Mouse (Mus musculus) hindbrain, embryonic 12.5 days (tissue): ENCODE data around the gene Mrps21. TPM values are rescaled to one million over a fixed set of nuclear protein-coding genes. Genes with fewer than 3 reads are reported as not detected.
"Not testable (repeated sequence)": the region's sequence is repeated elsewhere in the genome, so short reads cannot be mapped to it uniquely, and the experiment has no call there.

Source experiments
- ATAC-seq: fragments of 200-750 bp; cut with Nextera tagmentation; 2 replicates; pipeline ENCODE4 v1.8.0; 2017; ENCODE audit warnings: moderate TSS enrichment; ENCODE audit not compliant: low FRiP score
- H3K27ac ChIP-seq: fragments of 300-500 bp; sonication (generic); 2 replicates; pipeline ENCODE4 v1.5.1; 2016; ENCODE audit warnings: mild to moderate bottlenecking
- H3K27me3 ChIP-seq: fragments of 300-500 bp; sonication (generic); 2 replicates; pipeline ENCODE4 v1.6.1; 2016; ENCODE audit warnings: mild to moderate bottlenecking
- H3K36me3 ChIP-seq: fragments of 300-500 bp; sonication (generic); 2 replicates; pipeline ENCODE4 v1.6.1; 2016; ENCODE audit warnings: mild to moderate bottlenecking
- H3K4me1 ChIP-seq: fragments of 300-500 bp; sonication (generic); 2 replicates; pipeline ENCODE4 v1.6.1; 2016
- H3K4me2 ChIP-seq: fragments of 300-500 bp; sonication (generic); replicated peaks from 2 replicates; pipeline ENCODE4 v1.6.1; 2016; ENCODE audit warnings: mild to moderate bottlenecking
- H3K4me3 ChIP-seq: fragments of 300-500 bp; sonication (generic); 2 replicates; pipeline ENCODE4 v1.5.1; 2016; ENCODE audit warnings: mild to moderate bottlenecking
- H3K9ac ChIP-seq: fragments of 300-500 bp; sonication (generic); 2 replicates; pipeline ENCODE4 v1.6.1; 2016; ENCODE audit warnings: mild to moderate bottlenecking, moderate library complexity
- H3K9me3 ChIP-seq: fragments of 300-500 bp; sonication (generic); replicated peaks from 2 replicates; pipeline ENCODE4 v1.6.1; 2016; ENCODE audit warnings: mild to moderate bottlenecking
- WGBS: fragments of 180-500 bp; shearing (Covaris S2); methylation state at CpG from one replicate; pipeline ENCODE4 v1.1.7; 2016; 5-methylcytosine and 5-hydroxymethylcytosine counted together
- polyA plus RNA-seq: library from polyadenylated mRNA; unstranded; fragments of >200 nt; fragmentation: Nextera tagmentation; extraction: Ambion mirVana; gene quantifications from 2 replicates; pipeline ENCODE4 v1.2.1, GENCODE M21; 2016

Gene Mrps21
- polyA plus RNA-seq: 309 and 346 TPM in 2 replicates

GRCm38 (mm10) chr3:95871392-95871867, at the start of gene Mrps21:
Gene Mrps21 (minus strand): TSS chr3:95871519.
- Histone ChIP-seq H3K4me3 (peak within 1 kb of the TSS; percentile 56), H3K27ac (peak within 1 kb of the TSS; percentile 71), H3K4me1 (peaks cover 17% of the 10 kb centered on the region), H3K9ac (peak within 1 kb of the TSS; percentile 76), H3K9me3 (no peaks in the 10 kb centered on the region), H3K4me2 (peak within 1 kb of the TSS; percentile 75), H3K36me3 (peaks cover 21% of the 10 kb centered on the region), H3K27me3 (no peaks in the 10 kb centered on the region)
- ATAC-seq: peak; percentile 94
- WGBS: under 1% methylated on average over 33 of the region's 33 CpGs

- H3K27me3 ChIP-seq, H3K27ac ChIP-seq, ATAC-seq, H3K4me3 ChIP-seq, H3K4me2 ChIP-seq, H3K36me3 ChIP-seq, H3K4me1 ChIP-seq, H3K9ac ChIP-seq, H3K9me3 ChIP-seq: not testable (repeated sequence)
- WGBS: 43% methylated on average over 2 of the region's 2 CpGs
Measured at GRCm38 (mm10) chr3:95920532-95920931, 49.2 kb upstream of the Mrps21 start.

- Histone ChIP-seq H3K27me3 (no peaks in the 10 kb centered on the region), H3K4me1 (no peaks in the 10 kb centered on the region), H3K36me3 (no peaks in the 10 kb centered on the region), H3K4me2 (no peak overlapping the region), H3K4me3 (no peak overlapping the region), H3K27ac (no peak overlapping the region), H3K9ac (no peak overlapping the region), H3K9me3 (no peaks in the 10 kb centered on the region)
- 81% methylated on average over 7 of the region's 7 CpGs for WGBS
- ATAC-seq: no peak
Measured at GRCm38 (mm10) chr3:95916760-95917159, 45.4 kb upstream of the Mrps21 start.

- Histone ChIP-seq H3K27me3 (no peaks in the 10 kb centered on the region), H3K9ac (no peak overlapping the region), H3K36me3 (no peaks in the 10 kb centered on the region), H3K4me2 (no peak overlapping the region), H3K9me3 (no peaks in the 10 kb centered on the region), H3K4me1 (no peaks in the 10 kb centered on the region), H3K4me3 (no peak overlapping the region), H3K27ac (no peak overlapping the region)
- whole genome bisulfite sequencing: 93% methylated on average over 4 of the region's 4 CpGs
- no peak for ATAC-seq
Measured at GRCm38 (mm10) chr3:95914706-95915105, 43.4 kb upstream of the Mrps21 start.

GRCm38 (mm10) chr3:95907613-95908012, 36.3 kb upstream of the Mrps21 start:
- Histone ChIP-seq H3K4me1 (peaks cover 29% of the 10 kb centered on the region), H3K27me3 (peaks cover 12% of the 10 kb centered on the region), H3K4me2 (no peak overlapping the region), H3K36me3 (no peaks in the 10 kb centered on the region), H3K9me3 (no peaks in the 10 kb centered on the region), H3K27ac (no peak overlapping the region), H3K4me3 (no peak overlapping the region), H3K9ac (no peak overlapping the region)
- 52% methylated on average over 4 of the region's 4 CpGs for WGBS
- no peak for ATAC-seq

- peaks cover 12% of the 10 kb centered on the region for H3K27me3 ChIP-seq
- 0% methylated on average over 12 of the region's 12 CpGs for WGBS
- H3K4me3 ChIP-seq: 0 out of 2 replicates have a peak overlapping the region, but pooled peaks have one; percentile 10
- no peaks in the 10 kb centered on the region for H3K9me3 ChIP-seq
- H3K4me2 ChIP-seq: peak overlapping the region; percentile 58
- no peaks in the 10 kb centered on the region for H3K36me3 ChIP-seq
- ATAC-seq: no peak
- H3K4me1 ChIP-seq: peaks cover 35% of the 10 kb centered on the region
- no peak overlapping the region for H3K9ac ChIP-seq
- no peak overlapping the region for H3K27ac ChIP-seq
Measured at GRCm38 (mm10) chr3:95906860-95907259, 35.5 kb upstream of the Mrps21 start.

GRCm38 (mm10) chr3:95905940-95906492, 34.7 kb upstream of the Mrps21 start:
- Histone ChIP-seq H3K4me1 (peaks cover 35% of the 10 kb centered on the region), H3K4me2 (peak overlapping the region; percentile 58), H3K9ac (no peak overlapping the region), H3K27me3 (peaks cover 12% of the 10 kb centered on the region), H3K9me3 (no peaks in the 10 kb centered on the region), H3K4me3 (peak overlapping the region; percentile 25), H3K27ac (no peak overlapping the region), H3K36me3 (no peaks in the 10 kb centered on the region)
- ATAC-seq: no peak
- under 1% methylated on average over 12 of the region's 12 CpGs for WGBS

- Histone ChIP-seq H3K4me3 (peak overlapping the region; percentile 25), H3K9me3 (no peaks in the 10 kb centered on the region), H3K27ac (no peak overlapping the region), H3K36me3 (no peaks in the 10 kb centered on the region), H3K9ac (peak overlapping the region; percentile 54), H3K4me2 (peak overlapping the region; percentile 58), H3K27me3 (peaks cover 12% of the 10 kb centered on the region), H3K4me1 (peaks cover 35% of the 10 kb centered on the region)
- WGBS: under 1% methylated on average over 18 of the region's 18 CpGs
- peak; percentile 76 for ATAC-seq
Measured at GRCm38 (mm10) chr3:95905146-95905939, 34.0 kb upstream of the Mrps21 start.

GRCm38 (mm10) chr3:95904568-95904967, 33.2 kb upstream of the Mrps21 start, which contains the start of gene Car14:
Gene Car14 (minus strand): TSS chr3:95904691.
- Histone ChIP-seq H3K4me1 (peaks cover 35% of the 10 kb centered on the region), H3K9ac (peak within 1 kb of the TSS; percentile 54), H3K4me3 (peak within 1 kb of the TSS; percentile 25), H3K27me3 (peaks cover 12% of the 10 kb centered on the region), H3K36me3 (no peaks in the 10 kb centered on the region), H3K27ac (0 out of 2 replicates have a peak within 1 kb of the TSS, but pooled peaks have one; percentile 23), H3K4me2 (peak within 1 kb of the TSS; percentile 58), H3K9me3 (no peaks in the 10 kb centered on the region)
- ATAC-seq: peak; percentile 55
- 0% methylated on average over 15 of the region's 15 CpGs for WGBS

GRCm38 (mm10) chr3:95903753-95904502, 32.6 kb upstream of the Mrps21 start:
- Histone ChIP-seq H3K4me3 (peak overlapping the region; percentile 25), H3K9me3 (no peaks in the 10 kb centered on the region), H3K27ac (no peak overlapping the region), H3K4me2 (peak overlapping the region; percentile 58), H3K27me3 (peaks cover 12% of the 10 kb centered on the region), H3K36me3 (no peaks in the 10 kb centered on the region), H3K4me1 (peaks cover 35% of the 10 kb centered on the region), H3K9ac (peak overlapping the region; percentile 54)
- no peak for ATAC-seq
- 2% methylated on average over 15 of the region's 15 CpGs for WGBS

- H3K4me1 ChIP-seq: peaks cover 35% of the 10 kb centered on the region
- 31% methylated on average over 6 of the region's 6 CpGs for WGBS
- no peaks in the 10 kb centered on the region for H3K9me3 ChIP-seq
- 0 out of 2 replicates have a peak overlapping the region, but pooled peaks have one; percentile 13 for H3K4me2 ChIP-seq
- 0 out of 2 replicates have a peak overlapping the region, but pooled peaks have one; percentile 13 for H3K9ac ChIP-seq
- H3K36me3 ChIP-seq: peaks cover 6% of the 10 kb centered on the region; the same call in 1 of the 2 replicates
- no peak overlapping the region for H3K27ac ChIP-seq
- H3K4me3 ChIP-seq: no peak overlapping the region
- H3K27me3 ChIP-seq: peaks cover 9% of the 10 kb centered on the region
- ATAC-seq: no peak
Measured at GRCm38 (mm10) chr3:95902643-95903042, 31.3 kb upstream of the Mrps21 start.

- Histone ChIP-seq H3K9me3 (no peaks in the 10 kb centered on the region), H3K4me1 (peaks cover 35% of the 10 kb centered on the region), H3K27ac (no peak overlapping the region), H3K27me3 (peaks cover 6% of the 10 kb centered on the region), H3K9ac (peak overlapping the region; percentile 23; the same call in 1 of the 2 replicates), H3K4me3 (no peak overlapping the region), H3K36me3 (peaks cover 6% of the 10 kb centered on the region; the same call in 1 of the 2 replicates), H3K4me2 (0 out of 2 replicates have a peak overlapping the region, but pooled peaks have one; percentile 13)
- no peak for ATAC-seq
Measured at GRCm38 (mm10) chr3:95902373-95902625, 31.0 kb upstream of the Mrps21 start.
